Mouse (Mus musculus) megakaryocyte-erythroid progenitor cell, adult 5-6 weeks (primary cell): ENCODE data around the gene Ctsg. TPM values are rescaled to one million over a fixed set of nuclear protein-coding genes. Genes with fewer than 3 reads are reported as not detected.

ENCODE experiments used
- total RNA-seq, 2 experiments: library from RNA; stranded (forward) in 1 of 2; stranded (reverse) in 1 of 2; fragments of 200-1000, 215-1000 nt in 1 of 2; fragments of >200 nt in 1 of 2; fragmentation: Nextera tagmentation in 1 of 2; gene quantifications; 2 replicates each; pipeline ENCODE4 v1.2.3; 2014 to 2017

The Ctsg gene
- total RNA-seq, 2 experiments from 2014 or later: 3.5 TPM; not detected in 1

Other genes starting within 250 kb of the Ctsg start
- gene Nynrin, start 248.6 kb downstream of the Ctsg start, total RNA-seq (2014; fragmentation: Nextera tagmentation): 1.9 and 2.7 TPM in 2 replicates
- gene Nynrin, start 248.6 kb downstream of the Ctsg start, total RNA-seq (2017): 1.2 and 2.0 TPM in 2 replicates
- not detected in 2 replicates for gene Cbln3, start 218.2 kb downstream of the Ctsg start, total RNA-seq (2014; fragmentation: Nextera tagmentation)
- gene Cbln3, start 218.2 kb downstream of the Ctsg start, total RNA-seq (2017): not detected in 2 replicates
- gene Khnyn, start 217.6 kb downstream of the Ctsg start, total RNA-seq (2014; fragmentation: Nextera tagmentation): 10.9 and 12.1 TPM in 2 replicates
- 8.7 and 16.3 TPM in 2 replicates for gene Khnyn, start 217.6 kb downstream of the Ctsg start, total RNA-seq (2017)
- 7.8 and 17.0 TPM in 2 replicates for gene Sdr39u1, start 202.3 kb downstream of the Ctsg start, total RNA-seq (2014; fragmentation: Nextera tagmentation)
- 3.9 and 6.7 TPM in 2 replicates for gene Sdr39u1, start 202.3 kb downstream of the Ctsg start, total RNA-seq (2017)
- gene Cma1, start 157.9 kb downstream of the Ctsg start, total RNA-seq (2014; fragmentation: Nextera tagmentation): 1.4 TPM in 1 of 2 replicates, not detected in the other
- gene Cma1, start 157.9 kb downstream of the Ctsg start, total RNA-seq (2017): 1.1 TPM in 1 of 2 replicates, not detected in the other
- gene Cma2, start 151.6 kb downstream of the Ctsg start, total RNA-seq (2014; fragmentation: Nextera tagmentation): not detected in 2 replicates
- gene Cma2, start 151.6 kb downstream of the Ctsg start, total RNA-seq (2017): not detected in 2 replicates
- gene Mcpt1, start 84.6 kb downstream of the Ctsg start, total RNA-seq (2014; fragmentation: Nextera tagmentation): not detected in 2 replicates
- gene Mcpt1, start 84.6 kb downstream of the Ctsg start, total RNA-seq (2017): not detected in 2 replicates
- not detected in 2 replicates for gene Mcpt9, start 72.1 kb downstream of the Ctsg start, total RNA-seq (2014; fragmentation: Nextera tagmentation)
- gene Mcpt9, start 72.1 kb downstream of the Ctsg start, total RNA-seq (2017): not detected in 2 replicates
- gene Mcpt2, start 60.5 kb downstream of the Ctsg start, total RNA-seq (2014; fragmentation: Nextera tagmentation): not detected in 2 replicates
- gene Mcpt2, start 60.5 kb downstream of the Ctsg start, total RNA-seq (2017): not detected in 2 replicates
- not detected in 2 replicates for gene Mcpt4, start 40.3 kb downstream of the Ctsg start, total RNA-seq (2014; fragmentation: Nextera tagmentation)
- not detected in 2 replicates for gene Mcpt4, start 40.3 kb downstream of the Ctsg start, total RNA-seq (2017)
- not detected in 2 replicates for gene Mcpt8, start 17.3 kb downstream of the Ctsg start, total RNA-seq (2014; fragmentation: Nextera tagmentation)
- 1.2 TPM in 1 of 2 replicates, not detected in the other for gene Mcpt8, start 17.3 kb downstream of the Ctsg start, total RNA-seq (2017)
- gene Gzme, start 18.1 kb upstream of the Ctsg start, total RNA-seq (2014; fragmentation: Nextera tagmentation): not detected in 2 replicates
- gene Gzme, start 18.1 kb upstream of the Ctsg start, total RNA-seq (2017): not detected in 2 replicates
- not detected in 2 replicates for gene Gzmd, start 30.0 kb upstream of the Ctsg start, total RNA-seq (2014; fragmentation: Nextera tagmentation)
- gene Gzmd, start 30.0 kb upstream of the Ctsg start, total RNA-seq (2017): not detected in 2 replicates
- gene Gzmg, start 57.0 kb upstream of the Ctsg start, total RNA-seq (2014; fragmentation: Nextera tagmentation): not detected in 2 replicates
- gene Gzmg, start 57.0 kb upstream of the Ctsg start, total RNA-seq (2017): not detected in 2 replicates
- not detected in 2 replicates for gene Gzmn, start 72.0 kb upstream of the Ctsg start, total RNA-seq (2014; fragmentation: Nextera tagmentation)
- not detected in 2 replicates for gene Gzmn, start 72.0 kb upstream of the Ctsg start, total RNA-seq (2017)
- gene Gzmf, start 108.8 kb upstream of the Ctsg start, total RNA-seq (2014; fragmentation: Nextera tagmentation): not detected in 2 replicates
- gene Gzmf, start 108.8 kb upstream of the Ctsg start, total RNA-seq (2017): not detected in 2 replicates
- gene Gzmc, start 132.1 kb upstream of the Ctsg start, total RNA-seq (2014; fragmentation: Nextera tagmentation): not detected in 2 replicates
- not detected in 2 replicates for gene Gzmc, start 132.1 kb upstream of the Ctsg start, total RNA-seq (2017)
- 1.1 TPM in 1 of 2 replicates, not detected in the other for gene Gzmb, start 159.7 kb upstream of the Ctsg start, total RNA-seq (2014; fragmentation: Nextera tagmentation)
- 0.33 and 1.8 TPM in 2 replicates for gene Gzmb, start 159.7 kb upstream of the Ctsg start, total RNA-seq (2017)